Mouse (Mus musculus) right cerebral cortex, adult 18-20 months (tissue): Measurements from ENCODE around the gene Fggy.
A peak's percentile ranks its signal among the peaks of the same experiment; 100 is the strongest.

Experiments
- DNase-seq: peaks from one replicate; pipeline ENCODE4 v3.0.0; 2022; ENCODE audit warnings: mixed read lengths

Fggy gene

GRCm38 (mm10) chr4:95557333-95557956 lies at the start of gene Fggy:
Gene Fggy (plus strand): TSS chr4:95557507.
- DNase-seq, result peak; percentile 97

- no peak for DNase-seq
Observed at GRCm38 (mm10) chr4:95507946-95508311, 49.4 kb upstream of the Fggy start.

GRCm38 (mm10) chr4:95518382-95518781 lies 38.9 kb upstream of the Fggy start:
- DNase-seq, result no peak

GRCm38 (mm10) chr4:95519975-95520642 lies 37.2 kb upstream of the Fggy start:
- no peak for DNase-seq

- DNase-seq, result no peak
Observed at GRCm38 (mm10) chr4:95520643-95521032, 36.7 kb upstream of the Fggy start.

- no peak for DNase-seq
Observed at GRCm38 (mm10) chr4:95526588-95526987, 30.7 kb upstream of the Fggy start.

- no peak for DNase-seq
Observed at GRCm38 (mm10) chr4:95530757-95531156, 26.6 kb upstream of the Fggy start.

GRCm38 (mm10) chr4:95533946-95534345 lies 23.4 kb upstream of the Fggy start:
- DNase-seq, result no peak

GRCm38 (mm10) chr4:95541382-95542038 lies 15.8 kb upstream of the Fggy start:
- no peak for DNase-seq

- DNase-seq, result no peak
Observed at GRCm38 (mm10) chr4:95542039-95542790, 15.1 kb upstream of the Fggy start.

- no peak for DNase-seq
Observed at GRCm38 (mm10) chr4:95543529-95543928, 13.8 kb upstream of the Fggy start.

- no peak for DNase-seq
Observed at GRCm38 (mm10) chr4:95556663-95557332, 509 bp upstream of the Fggy start.

GRCm38 (mm10) chr4:95558271-95558888 lies 1.1 kb downstream of the Fggy start:
- DNase-seq, result peak; percentile 41

GRCm38 (mm10) chr4:95571621-95572020 lies 14.3 kb downstream of the Fggy start:
- no peak for DNase-seq

GRCm38 (mm10) chr4:95573704-95574103 lies 16.4 kb downstream of the Fggy start:
- DNase-seq, result no peak

- no peak for DNase-seq
Observed at GRCm38 (mm10) chr4:95575411-95575911, 18.2 kb downstream of the Fggy start.

- DNase-seq, result no peak
Observed at GRCm38 (mm10) chr4:95579183-95579582, 21.9 kb downstream of the Fggy start.

- DNase-seq, result no peak
Observed at GRCm38 (mm10) chr4:95584107-95584762, 26.9 kb downstream of the Fggy start.

GRCm38 (mm10) chr4:95586274-95587001 lies 29.1 kb downstream of the Fggy start:
- no peak for DNase-seq

GRCm38 (mm10) chr4:95588722-95589283 lies 31.5 kb downstream of the Fggy start:
- DNase-seq, result peak; percentile 63

- no peak for DNase-seq
Observed at GRCm38 (mm10) chr4:95590878-95591277, 33.6 kb downstream of the Fggy start.
